Mouse (Mus musculus): ENCODE measurements around the gene Cwc27.

Gene Cwc27

GRCm38 (mm10) chr13:104645778-104646425 lies 171.0 kb downstream of the Cwc27 start:
- no peak for DNase-seq (ENCODE audit: low spot score)

- no peak for DNase-seq (ENCODE audit: low spot score)
Measured at GRCm38 (mm10) chr13:104644185-104644584, 172.8 kb downstream of the Cwc27 start.

GRCm38 (mm10) chr13:104640694-104641454 lies 176.1 kb downstream of the Cwc27 start:
- DNase-seq (ENCODE audit: low spot score): no peak

- DNase-seq (ENCODE audit: low spot score): no peak
Measured at GRCm38 (mm10) chr13:104638988-104639387, 178.0 kb downstream of the Cwc27 start.

- no peak for DNase-seq (ENCODE audit: low spot score)
Measured at GRCm38 (mm10) chr13:104635965-104636462, 180.9 kb downstream of the Cwc27 start.

- DNase-seq (ENCODE audit: low spot score): no peak
Measured at GRCm38 (mm10) chr13:104634708-104635107, 182.2 kb downstream of the Cwc27 start.

- DNase-seq (ENCODE audit: low spot score): no peak
Measured at GRCm38 (mm10) chr13:104632427-104633167, 184.3 kb downstream of the Cwc27 start.

GRCm38 (mm10) chr13:104631621-104632205 lies 185.2 kb downstream of the Cwc27 start:
- DNase-seq (ENCODE audit: low spot score): no peak

- no peak for DNase-seq (ENCODE audit: low spot score)
Measured at GRCm38 (mm10) chr13:104630808-104631207, 186.1 kb downstream of the Cwc27 start.

GRCm38 (mm10) chr13:104629621-104630020 lies 187.3 kb downstream of the Cwc27 start:
- DNase-seq (ENCODE audit: low spot score): no peak

- DNase-seq (ENCODE audit: low spot score): no peak
Measured at GRCm38 (mm10) chr13:104628019-104628418, 188.9 kb downstream of the Cwc27 start.

- no peak for DNase-seq (ENCODE audit: low spot score)
Measured at GRCm38 (mm10) chr13:104627169-104627909, 189.6 kb downstream of the Cwc27 start.

- no peak for DNase-seq (ENCODE audit: low spot score)
Measured at GRCm38 (mm10) chr13:104623130-104623891, 193.6 kb downstream of the Cwc27 start.

- no peak for DNase-seq (ENCODE audit: low spot score)
Measured at GRCm38 (mm10) chr13:104622102-104622743, 194.7 kb downstream of the Cwc27 start.

- DNase-seq (ENCODE audit: low spot score): no peak
Measured at GRCm38 (mm10) chr13:104620423-104620822, 196.5 kb downstream of the Cwc27 start.

- no peak for DNase-seq (ENCODE audit: low spot score)
Measured at GRCm38 (mm10) chr13:104619503-104620288, 197.2 kb downstream of the Cwc27 start.

GRCm38 (mm10) chr13:104617201-104617600 lies 199.7 kb downstream of the Cwc27 start:
- DNase-seq (ENCODE audit: low spot score): no peak

GRCm38 (mm10) chr13:104615999-104616810 lies 200.7 kb downstream of the Cwc27 start:
- no peak for DNase-seq (ENCODE audit: low spot score)

GRCm38 (mm10) chr13:104615111-104615510 lies 201.8 kb downstream of the Cwc27 start:
- no peak for DNase-seq (ENCODE audit: low spot score)
